ENCODE assay signal across 18 mouse cellular contexts in genomic region chr17:5730538-5730937, GRCm38 (mm10).
DNase-seq lines count a peak whose midpoint lies in the region; ATAC-seq and TF ChIP-seq lines count a peak whose summit lies in the region.
"Had no signal": no experiment of that assay in that cellular context is flagged by ENCODE, and none has a peak within 500 bp of the region (broad histone marks: within the 10 kb centered on the region; RNA-seq: fewer than 3 reads in every experiment).

No protein-coding gene starts in this region.

- no peak overlapping the region for H3K4me2 ChIP-seq in liver, embryonic 11.5 days
- H3K4me2 ChIP-seq in forebrain, embryonic 11.5 days (ENCODE audit: low read depth, low read length, severe bottlenecking), result no peak overlapping the region
- H3K4me2 ChIP-seq: embryonic facial prominence, embryonic 13.5 days; lung, embryonic 14.5 days had no signal

- peak; percentile 37 for DNase-seq in liver, adult 2 months (ENCODE audit: extremely low read depth, low read depth, low spot score)
- no peak for DNase-seq in liver, embryonic 11.5 days (ENCODE audit: low spot score)
- DNase-seq in B cell, adult 2 months, result peak; percentile 59 to 66
- DNase-seq in left cerebral cortex, adult 9 months (ENCODE audit: low spot score in 2 of 2), result no peak
- DNase-seq in forebrain, embryonic 11.5 days (ENCODE audit: low spot score), result no peak
- DNase-seq: cerebellum, postnatal 14 days; forebrain, postnatal 0 days; gastrocnemius, postnatal 36 days; heart, postnatal 14 days; kidney, postnatal 14 days; layer of hippocampus, postnatal 36 days; lung, embryonic 14.5 days; right cerebral cortex, postnatal 14 days had no signal

- TF ChIP-seq CTCF in liver, adult 2 months (IDR thresholded peaks at IDR 0.05; ENCODE audit: low read depth, low read length), result no peak

- H3K27me3 ChIP-seq in liver, adult 2 months (ENCODE audit: control insufficient read depth, insufficient read depth, low read length), result no peaks in the 10 kb centered on the region
- no peaks in the 10 kb centered on the region for H3K27me3 ChIP-seq in liver, embryonic 11.5 days (replicated peaks; ENCODE audit: control insufficient read depth, insufficient read depth, low read length)
- H3K27me3 ChIP-seq in forebrain, embryonic 11.5 days (ENCODE audit: control insufficient read depth, insufficient read depth, low read length), result no peaks in the 10 kb centered on the region
- H3K27me3 ChIP-seq: embryonic facial prominence, embryonic 13.5 days had no signal

- H3K79me2 ChIP-seq in liver, adult 2 months (ENCODE audit: control insufficient read depth, insufficient read depth, low read length), result no peaks in the 10 kb centered on the region

- H3K9ac ChIP-seq in liver, adult 2 months (ENCODE audit: low read depth, low read length), result no peak overlapping the region
- H3K9ac ChIP-seq in liver, embryonic 11.5 days (ENCODE audit: low read depth, low read length), result no peak overlapping the region
- H3K9ac ChIP-seq in forebrain, embryonic 11.5 days (ENCODE audit: low read length), result no peak overlapping the region
- H3K9ac ChIP-seq: embryonic facial prominence, embryonic 13.5 days; forebrain, postnatal 0 days; lung, embryonic 14.5 days had no signal

- TF ChIP-seq POLR2A in liver, adult 2 months (IDR thresholded peaks at IDR 0.05; ENCODE audit: extremely low read depth, insufficient read depth, low read length), result no peak

- H3K9me3 ChIP-seq in liver, embryonic 11.5 days (ENCODE audit: control insufficient read depth, low read length), result no peaks in the 10 kb centered on the region
- H3K9me3 ChIP-seq in forebrain, embryonic 11.5 days (ENCODE audit: control insufficient read depth, low read length), result no peaks in the 10 kb centered on the region
- H3K9me3 ChIP-seq: embryonic facial prominence, embryonic 13.5 days had no signal

- H3K4me1 ChIP-seq in liver, adult 2 months (ENCODE audit: control insufficient read depth, insufficient read depth, low read length), result no peaks in the 10 kb centered on the region
- H3K4me1 ChIP-seq in liver, embryonic 11.5 days (replicated peaks; ENCODE audit: control insufficient read depth, insufficient read depth, low read length), result no peaks in the 10 kb centered on the region
- H3K4me1 ChIP-seq in forebrain, embryonic 11.5 days (replicated peaks; ENCODE audit: control insufficient read depth, insufficient read depth, low read length), result no peaks in the 10 kb centered on the region
- H3K4me1 ChIP-seq: embryonic facial prominence, embryonic 13.5 days had no signal

- no peak for ATAC-seq in liver, embryonic 11.5 days (replicated peaks; ENCODE audit: low FRiP score)
- peak; percentile 88 for ATAC-seq in granulocyte monocyte progenitor cell, adult 5-6 weeks (replicated peaks; ENCODE audit: poor library complexity, severe bottlenecking)
- peak; percentile 92 for ATAC-seq in neutrophil, adult 5-6 weeks (ENCODE audit: extremely low read depth, insufficient number of reproducible peaks, low FRiP score, poor library complexity, severe bottlenecking)
- no peak for ATAC-seq in erythroid progenitor cell, adult 5-6 weeks (replicated peaks; ENCODE audit: low FRiP score, poor library complexity, severe bottlenecking)
- no peak for ATAC-seq in forebrain, embryonic 11.5 days (replicated peaks; ENCODE audit: low FRiP score)
- ATAC-seq: forebrain, postnatal 0 days had no signal

- H3K27ac ChIP-seq in liver, adult 2 months (replicated peaks; ENCODE audit: insufficient read depth, low read depth, low read length), result no peak overlapping the region
- H3K27ac ChIP-seq in liver, embryonic 11.5 days (ENCODE audit: low read depth, low read length), result no peak overlapping the region
- no peak overlapping the region for H3K27ac ChIP-seq in forebrain, embryonic 11.5 days (ENCODE audit: low read depth, low read length)
- H3K27ac ChIP-seq: embryonic facial prominence, embryonic 13.5 days; stomach, postnatal 0 days had no signal

- no peak overlapping the region for H3K4me3 ChIP-seq in liver, adult 2 months (ENCODE audit: insufficient read depth, low read depth, low read length)
- no peak overlapping the region for H3K4me3 ChIP-seq in liver, embryonic 11.5 days (ENCODE audit: low read depth, low read length)
- no peak overlapping the region for H3K4me3 ChIP-seq in forebrain, embryonic 11.5 days (ENCODE audit: low read depth, low read length)
- H3K4me3 ChIP-seq: embryonic facial prominence, embryonic 13.5 days had no signal

- WGBS in liver, adult 2 months, result 87% methylated on average over 5 of the region's 5 CpGs
- 51% methylated on average over 5 of the region's 5 CpGs for WGBS in liver, embryonic 11.5 days
- WGBS in forebrain, embryonic 11.5 days, result 90% methylated on average over 5 of the region's 5 CpGs

- no peaks in the 10 kb centered on the region; the same call in 1 of the 2 replicates for H3K36me3 ChIP-seq in liver, adult 2 months (ENCODE audit: control insufficient read depth, insufficient read depth, low read length)
- no peaks in the 10 kb centered on the region for H3K36me3 ChIP-seq in liver, embryonic 11.5 days (ENCODE audit: control insufficient read depth, insufficient read depth, low read length)
- H3K36me3 ChIP-seq in forebrain, embryonic 11.5 days (ENCODE audit: control insufficient read depth, insufficient read depth, low read length), result no peaks in the 10 kb centered on the region
- H3K36me3 ChIP-seq: embryonic facial prominence, embryonic 13.5 days had no signal

Comparison
In these comparisons a context has a peak if more than half of its experiments do, and no peak if none do; other contexts are left out.
1. DNase-seq: peak in liver, adult 2 months (single experiment) and B cell, adult 2 months (2 of 2); none in liver, embryonic 11.5 days (single experiment), left cerebral cortex, adult 9 months (0 of 2) and forebrain, embryonic 11.5 days (single experiment).
2. ATAC-seq: peak in granulocyte monocyte progenitor cell, adult 5-6 weeks (single experiment) and neutrophil, adult 5-6 weeks (single experiment); none in liver, embryonic 11.5 days (single experiment), erythroid progenitor cell, adult 5-6 weeks (single experiment) and forebrain, embryonic 11.5 days (single experiment).